Mouse (Mus musculus) inflammation-experienced regulatory T-cells, adult 6 months (primary cell): ENCODE data around the gene Zfp574. TPM values are rescaled to one million over a fixed set of nuclear protein-coding genes. Genes with fewer than 3 reads are reported as not detected.

Source experiments
- ATAC-seq: one replicate; pipeline ENCODE4 v1.8.0; 2017
- polyA plus RNA-seq, 3 experiments: library from polyadenylated mRNA; unstranded; fragments of 100-300 nt; shearing (Covaris generic); gene quantifications; one replicate each; pipeline ENCODE4 v1.2.1; 2017

The Zfp574 gene
- polyA plus RNA-seq, 3 experiments from 2014 or later = 8.9 to 11.3 (median 11.3) TPM

GRCm38 (mm10) chr7:25073924-25074323, 1.6 kb downstream of the Zfp574 start:
- no peak for ATAC-seq

GRCm38 (mm10) chr7:25076296-25076662, 3.9 kb downstream of the Zfp574 start:
- ATAC-seq = no peak

GRCm38 (mm10) chr7:25076663-25077413, 4.5 kb downstream of the Zfp574 start:
- ATAC-seq = peak; percentile 95

GRCm38 (mm10) chr7:25077414-25077755, 5.0 kb downstream of the Zfp574 start:
- ATAC-seq = peak; percentile 3

- ATAC-seq = no peak
These were observed 7.2 kb downstream of the Zfp574 start for GRCm38 (mm10) chr7:25079496-25080026.

GRCm38 (mm10) chr7:25080431-25080830, 8.1 kb downstream of the Zfp574 start:
- ATAC-seq = no peak

- ATAC-seq = peak; percentile 84
These were observed 10.1 kb downstream of the Zfp574 start for GRCm38 (mm10) chr7:25082510-25082909.

- no peak for ATAC-seq
These were observed 12.3 kb downstream of the Zfp574 start for GRCm38 (mm10) chr7:25084621-25085020.

GRCm38 (mm10) chr7:25086656-25087055, 14.3 kb downstream of the Zfp574 start:
- ATAC-seq = no peak

- no peak for ATAC-seq
These were observed 15.0 kb downstream of the Zfp574 start for GRCm38 (mm10) chr7:25087256-25087912.

- peak; percentile 53 for ATAC-seq
These were observed 15.6 kb downstream of the Zfp574 start for GRCm38 (mm10) chr7:25087972-25088371.

GRCm38 (mm10) chr7:25088531-25088930, 16.2 kb downstream of the Zfp574 start:
- ATAC-seq = peak; percentile 37

GRCm38 (mm10) chr7:25088968-25089367, 16.6 kb downstream of the Zfp574 start:
- peak; percentile 45 for ATAC-seq

GRCm38 (mm10) chr7:25089875-25090274, 17.5 kb downstream of the Zfp574 start:
- no peak for ATAC-seq

- no peak for ATAC-seq
These were observed 25.8 kb downstream of the Zfp574 start for GRCm38 (mm10) chr7:25098169-25098568.

- ATAC-seq = no peak
These were observed 27.2 kb downstream of the Zfp574 start for GRCm38 (mm10) chr7:25099581-25099980.

GRCm38 (mm10) chr7:25105411-25106160, 33.2 kb downstream of the Zfp574 start:
- ATAC-seq = peak; percentile 82

GRCm38 (mm10) chr7:25106790-25107502, 34.6 kb downstream of the Zfp574 start:
- ATAC-seq = peak; percentile 51

- ATAC-seq = no peak
These were observed 37.0 kb downstream of the Zfp574 start for GRCm38 (mm10) chr7:25109355-25109754.

GRCm38 (mm10) chr7:25110336-25110735, 38.0 kb downstream of the Zfp574 start:
- ATAC-seq = no peak

GRCm38 (mm10) chr7:25112178-25112955, 40.0 kb downstream of the Zfp574 start:
- no peak for ATAC-seq
